Mouse (Mus musculus) heart, embryonic 16.5 days (tissue): ENCODE results near the gene Dmkn. TPM values are rescaled to one million over a fixed set of nuclear protein-coding genes. Genes with fewer than 3 reads are reported as not detected.

Source experiments
- ATAC-seq: fragments of 200-750 bp; cut with Nextera tagmentation; replicated peaks from 2 replicates; pipeline ENCODE4 v1.8.0; 2017; ENCODE audit warnings: moderate number of reproducible peaks; ENCODE audit not compliant: insufficient read depth, low FRiP score; ENCODE audit errors: extremely low read depth
- H3K27ac ChIP-seq: fragments of 300-500 bp; sonication (generic); 2 replicates; pipeline ENCODE4 v1.5.1; 2014; ENCODE audit warnings: mild to moderate bottlenecking, low read length, control low read depth, moderate library complexity
- H3K27me3 ChIP-seq: fragments of 300-500 bp; sonication (generic); 2 replicates; pipeline ENCODE4 v1.6.1; 2014; ENCODE audit warnings: low read length, mixed read lengths; ENCODE audit not compliant: control insufficient read depth, insufficient read depth
- H3K36me3 ChIP-seq: fragments of 300-500 bp; sonication (generic); 2 replicates; pipeline ENCODE4 v1.6.1; 2014; ENCODE audit not compliant: control insufficient read depth, insufficient read depth
- H3K4me1 ChIP-seq: fragments of 300-500 bp; sonication (generic); 2 replicates; pipeline ENCODE4 v1.6.1; 2014; ENCODE audit warnings: low read length, mixed read lengths; ENCODE audit not compliant: control insufficient read depth, insufficient read depth
- H3K4me2 ChIP-seq: fragments of 300-500 bp; sonication (generic); 2 replicates; pipeline ENCODE4 v1.6.1; 2014; ENCODE audit warnings: low read depth, mild to moderate bottlenecking, control low read depth, low read length
- H3K4me3 ChIP-seq: fragments of 300-500 bp; sonication (generic); 2 replicates; pipeline ENCODE4 v1.5.1; 2014; ENCODE audit warnings: mild to moderate bottlenecking, control low read depth, low read length
- H3K9ac ChIP-seq: fragments of 300-500 bp; sonication (generic); 2 replicates; pipeline ENCODE4 v1.6.1; 2014; ENCODE audit warnings: low read length, control low read depth
- H3K9me3 ChIP-seq: fragments of 300-500 bp; sonication (generic); replicated peaks from 2 replicates; pipeline ENCODE4 v1.6.1; 2016; ENCODE audit warnings: low read length; ENCODE audit not compliant: control insufficient read depth
- WGBS: fragments of 180-500 bp; shearing (Covaris S2); extraction: QIAGEN DNeasy Blood & Tissue Kit; methylation state at CpG from one replicate; pipeline ENCODE4 v1.1.7; 2014; 5-methylcytosine and 5-hydroxymethylcytosine counted together
- polyA plus RNA-seq: library from polyadenylated mRNA; unstranded; fragments of >200 nt; fragmentation: Nextera tagmentation; extraction: Ambion mirVana; gene quantifications from 2 replicates; pipeline ENCODE4 v1.2.1, GENCODE M21; 2015

The Dmkn gene
- polyA plus RNA-seq, 1 experiment from 2014 or later: 5.9 TPM

DNA sequence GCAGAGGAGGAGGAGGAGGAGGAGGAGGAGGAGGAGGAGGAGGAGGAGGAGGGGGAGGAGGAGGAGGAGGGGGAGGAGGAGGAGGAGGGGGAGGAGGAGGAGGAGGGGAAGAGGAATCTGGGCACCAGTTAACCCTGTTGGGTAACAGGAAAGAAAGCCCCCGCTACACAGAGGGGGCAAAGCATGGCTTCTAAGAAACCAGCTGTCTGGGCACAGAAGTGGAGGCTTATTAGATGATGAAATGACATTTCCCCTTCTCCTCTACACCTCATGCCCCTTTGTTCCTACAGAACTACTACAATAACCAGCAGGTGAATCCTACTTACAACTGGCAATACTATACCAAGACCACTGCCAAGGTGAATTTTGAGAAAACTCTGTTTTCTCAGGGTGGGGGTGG lies 14.4 kb downstream of the Dmkn start:
- H3K27me3 ChIP-seq: no peaks in the 10 kb centered on the region
- no peak overlapping the region for H3K4me2 ChIP-seq
- WGBS: 73% methylated on average over 1 of the region's 1 CpGs
- no peak for ATAC-seq
- H3K36me3 ChIP-seq: no peaks in the 10 kb centered on the region
- no peak overlapping the region for H3K27ac ChIP-seq
- H3K4me1 ChIP-seq: no peaks in the 10 kb centered on the region
- no peaks in the 10 kb centered on the region for H3K9me3 ChIP-seq
- no peak overlapping the region for H3K4me3 ChIP-seq
- no peak overlapping the region for H3K9ac ChIP-seq

DNA sequence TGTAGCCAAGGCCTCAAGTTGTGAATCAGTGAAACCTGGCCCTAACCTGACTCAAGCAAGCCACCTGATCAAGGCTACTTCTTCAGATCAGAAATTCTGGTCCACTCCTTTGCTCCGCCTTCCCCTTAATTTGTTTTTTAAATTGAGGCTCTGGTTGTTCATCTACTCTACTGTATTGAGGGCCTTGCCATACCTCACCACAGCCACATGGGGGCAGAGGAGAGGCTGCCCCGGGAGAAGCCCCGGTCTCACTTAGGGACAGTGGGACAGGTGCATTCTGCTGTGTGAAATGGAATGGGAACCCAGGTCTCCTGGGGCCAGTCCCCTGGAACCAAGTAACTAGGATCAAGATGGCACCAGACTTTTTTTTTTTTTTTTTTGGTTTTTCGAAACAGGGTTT lies 18.2 kb downstream of the Dmkn start:
- ATAC-seq: no peak
- H3K9me3 ChIP-seq: no peaks in the 10 kb centered on the region
- no peak overlapping the region for H3K27ac ChIP-seq
- H3K27me3 ChIP-seq: no peaks in the 10 kb centered on the region; the same call in 1 of the 2 replicates
- 62% methylated on average over 4 of the region's 4 CpGs for WGBS
- no peaks in the 10 kb centered on the region for H3K4me1 ChIP-seq
- H3K4me3 ChIP-seq: no peak overlapping the region
- no peaks in the 10 kb centered on the region for H3K36me3 ChIP-seq
- no peak overlapping the region for H3K4me2 ChIP-seq
- no peak overlapping the region for H3K9ac ChIP-seq

- Histone ChIP-seq H3K27me3 (peaks cover 2% of the 10 kb centered on the region; the same call in 1 of the 2 replicates), H3K36me3 (no peaks in the 10 kb centered on the region), H3K27ac (no peak overlapping the region), H3K9ac (no peak overlapping the region), H3K4me3 (no peak overlapping the region), H3K9me3 (no peaks in the 10 kb centered on the region), H3K4me1 (no peaks in the 10 kb centered on the region), H3K4me2 (no peak overlapping the region)
- 72% methylated on average over 3 of the region's 3 CpGs for WGBS
- no peak for ATAC-seq
Measured at GRCm38 (mm10) chr7:30782658-30783057, 19.1 kb downstream of the Dmkn start.

- no peak overlapping the region for H3K4me3 ChIP-seq
- no peak overlapping the region for H3K27ac ChIP-seq
- H3K27me3 ChIP-seq: peaks cover 2% of the 10 kb centered on the region
- no peak overlapping the region for H3K9ac ChIP-seq
- no peaks in the 10 kb centered on the region for H3K4me1 ChIP-seq
- ATAC-seq: no peak
- no peaks in the 10 kb centered on the region for H3K9me3 ChIP-seq
- no peaks in the 10 kb centered on the region for H3K36me3 ChIP-seq
- no peak overlapping the region for H3K4me2 ChIP-seq
- 52% methylated on average over 1 of the region's 1 CpGs for WGBS
Measured at GRCm38 (mm10) chr7:30785154-30785553, 21.6 kb downstream of the Dmkn start.

GRCm38 (mm10) chr7:30785721-30786546 lies 22.4 kb downstream of the Dmkn start:
- 68% methylated on average over 13 of the region's 13 CpGs for WGBS
- Histone ChIP-seq H3K4me1 (no peaks in the 10 kb centered on the region), H3K36me3 (no peaks in the 10 kb centered on the region), H3K27me3 (peaks cover 2% of the 10 kb centered on the region), H3K27ac (no peak overlapping the region), H3K9ac (no peak overlapping the region), H3K4me3 (no peak overlapping the region), H3K9me3 (no peaks in the 10 kb centered on the region), H3K4me2 (no peak overlapping the region)
- ATAC-seq: no peak

DNA sequence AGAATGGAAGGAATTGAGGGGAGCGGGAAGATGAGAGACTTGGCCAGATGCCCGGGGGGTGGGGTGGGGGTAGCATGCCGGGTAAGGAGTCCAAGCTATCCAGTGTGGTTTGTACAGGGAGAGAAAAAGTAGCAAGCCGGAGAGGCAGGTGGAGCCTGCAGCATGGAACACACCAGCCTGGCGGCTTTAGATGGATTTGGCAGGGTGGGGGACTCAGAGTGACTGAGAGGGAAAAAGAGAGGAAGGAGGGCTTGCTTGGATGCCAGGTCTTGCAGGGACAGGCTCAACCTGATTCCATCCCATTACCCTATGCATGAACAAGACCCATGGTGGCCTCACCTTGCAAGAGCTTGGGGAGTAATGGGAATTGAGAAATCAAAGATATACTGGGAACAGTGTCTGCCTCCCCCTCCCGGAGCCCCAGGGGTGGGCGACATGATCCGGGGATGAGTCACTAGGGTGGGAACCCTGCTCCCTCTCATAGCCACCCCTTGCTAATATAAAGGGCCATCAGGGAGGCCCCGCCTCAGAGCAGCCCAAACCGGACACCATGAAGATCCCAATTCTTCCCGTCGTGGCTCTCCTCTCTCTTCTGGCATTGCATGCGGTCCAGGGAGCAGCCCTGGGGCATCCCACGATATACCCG lies 23.9 kb downstream of the Dmkn start, which contains the start of gene Krtdap:
TSS of gene Krtdap (plus strand) at position 520 of the 646 bp plus-strand sequence.
- Histone ChIP-seq H3K36me3 (no peaks in the 10 kb centered on the region), H3K27me3 (peaks cover 2% of the 10 kb centered on the region), H3K27ac (no peak within 1 kb of the TSS), H3K4me1 (no peaks in the 10 kb centered on the region), H3K9me3 (no peaks in the 10 kb centered on the region), H3K4me2 (no peak within 1 kb of the TSS), H3K9ac (no peak within 1 kb of the TSS), H3K4me3 (no peak within 1 kb of the TSS)
- WGBS: 38% methylated on average over 15 of the region's 15 CpGs
- ATAC-seq: no peak

DNA sequence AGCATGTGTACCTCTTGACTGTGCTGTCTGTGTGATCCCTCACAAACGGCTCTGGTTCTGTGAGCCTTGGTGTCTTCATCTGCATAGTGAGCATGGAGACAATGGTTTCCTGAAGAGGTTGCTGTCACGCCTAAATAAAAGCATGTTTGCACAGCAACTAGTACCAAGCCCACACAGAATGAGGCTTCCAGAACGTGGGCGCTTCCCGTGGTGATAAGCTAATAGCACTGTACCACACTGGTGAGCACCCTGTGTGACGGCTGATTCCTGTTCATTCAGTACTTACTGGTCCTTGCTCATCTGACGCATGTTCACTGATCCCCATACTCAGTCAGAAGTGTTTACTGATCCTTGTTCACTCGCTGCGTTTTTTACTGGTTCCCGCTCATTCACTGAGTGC lies 26.6 kb downstream of the Dmkn start:
- peaks cover 2% of the 10 kb centered on the region for H3K27me3 ChIP-seq
- H3K4me1 ChIP-seq: no peaks in the 10 kb centered on the region
- H3K4me3 ChIP-seq: no peak overlapping the region
- no peaks in the 10 kb centered on the region for H3K36me3 ChIP-seq
- H3K9me3 ChIP-seq: no peaks in the 10 kb centered on the region
- no peak overlapping the region for H3K9ac ChIP-seq
- no peak overlapping the region for H3K27ac ChIP-seq
- no peak for ATAC-seq
- no peak overlapping the region for H3K4me2 ChIP-seq
- WGBS: 62% methylated on average over 10 of the region's 10 CpGs

DNA sequence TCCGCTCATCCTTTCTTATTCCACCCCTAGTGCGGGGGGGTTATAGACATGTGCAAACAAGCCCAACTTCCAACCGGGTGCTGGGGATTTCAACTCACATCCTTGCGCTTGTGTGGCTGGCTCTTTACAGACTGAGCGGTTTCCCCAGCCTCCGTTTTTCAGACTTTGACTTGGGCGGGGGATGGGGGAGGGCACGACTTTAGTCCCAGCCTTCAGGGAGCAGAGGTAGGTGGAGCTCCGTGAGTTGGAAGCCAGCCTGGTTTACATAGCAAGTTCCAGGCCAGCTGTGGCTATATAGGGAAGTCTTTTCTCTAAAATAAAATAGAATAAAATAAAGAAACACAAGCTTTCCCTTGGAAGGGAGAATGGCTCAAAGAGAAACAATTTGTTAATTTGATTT lies 28.4 kb downstream of the Dmkn start:
- Histone ChIP-seq H3K4me3 (no peak overlapping the region), H3K9ac (no peak overlapping the region), H3K4me1 (no peaks in the 10 kb centered on the region), H3K4me2 (no peak overlapping the region), H3K36me3 (no peaks in the 10 kb centered on the region), H3K27ac (no peak overlapping the region), H3K9me3 (no peaks in the 10 kb centered on the region), H3K27me3 (peaks cover 1% of the 10 kb centered on the region)
- ATAC-seq: no peak
- WGBS: 18% methylated on average over 9 of the region's 9 CpGs

DNA sequence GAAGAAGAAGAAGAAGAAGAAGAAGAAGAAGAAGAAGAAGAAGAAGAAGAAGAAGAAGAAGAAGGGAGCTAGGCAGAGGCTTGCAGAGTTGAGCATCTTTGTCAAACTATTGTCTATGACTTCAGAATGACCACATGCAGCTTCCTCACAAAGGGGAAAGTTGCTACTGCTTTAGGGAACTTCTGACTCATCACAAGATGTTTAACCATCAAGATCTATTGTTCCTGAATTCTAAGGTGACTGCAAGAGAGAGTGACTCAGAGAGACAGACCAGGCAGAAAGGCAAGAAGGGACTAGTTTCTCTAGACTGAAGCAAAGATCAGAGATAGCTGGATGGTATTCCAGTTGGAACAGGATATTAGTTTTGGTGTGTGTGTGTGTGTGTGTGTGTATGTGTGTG lies 31.4 kb downstream of the Dmkn start:
- Histone ChIP-seq H3K36me3 (no peaks in the 10 kb centered on the region), H3K27ac (no peak overlapping the region), H3K27me3 (no peaks in the 10 kb centered on the region), H3K9me3 (no peaks in the 10 kb centered on the region; the same call in 1 of the 2 replicates), H3K4me1 (no peaks in the 10 kb centered on the region), H3K9ac (no peak overlapping the region), H3K4me3 (no peak overlapping the region), H3K4me2 (no peak overlapping the region)
- no peak for ATAC-seq
